Mouse (Mus musculus): ENCODE measurements at regions not wholly inside any gene's neighbourhood (a gene's known extent, or its start where the extent isn't known, plus 50 kb on each side); places are given as distances from the start of the nearest gene placed in this dataset.

- no peak overlapping the region for H3K27ac ChIP-seq (ENCODE audit: low read depth, low read length)
- H3K9me3 ChIP-seq (ENCODE audit: control insufficient read depth, low read length), result no peaks in the 10 kb centered on the region
- no peaks in the 10 kb centered on the region for H3K36me3 ChIP-seq (ENCODE audit: control insufficient read depth, insufficient read depth, low read length)
- H3K9ac ChIP-seq (ENCODE audit: low read length), result no peak overlapping the region
- H3K27me3 ChIP-seq (ENCODE audit: control insufficient read depth, insufficient read depth, low read length), result no peaks in the 10 kb centered on the region
- ATAC-seq (ENCODE audit: low FRiP score), result no peak
- no peak overlapping the region for H3K4me2 ChIP-seq
- H3K4me1 ChIP-seq (ENCODE audit: control insufficient read depth, insufficient read depth, low read length), result no peaks in the 10 kb centered on the region
- peak; percentile 21 for DNase-seq (ENCODE audit: low spot score, missing footprints)
- H3K4me3 ChIP-seq (ENCODE audit: low read depth, low read length), result no peak overlapping the region
- WGBS, result 69% methylated on average over 4 of the region's 4 CpGs
Measured at GRCm38 (mm10) chr4:81953023-81953422, 510.4 kb upstream of the Mpdz start.

- Histone ChIP-seq H3K27ac (ENCODE audit: low read depth, low read length) (no peak overlapping the region), H3K9ac (ENCODE audit: low read length) (no peak overlapping the region), H3K4me1 (ENCODE audit: control insufficient read depth, insufficient read depth, low read length) (no peaks in the 10 kb centered on the region), H3K9me3 (ENCODE audit: control insufficient read depth, low read length) (no peaks in the 10 kb centered on the region), H3K4me2 (no peak overlapping the region), H3K27me3 (ENCODE audit: control insufficient read depth, insufficient read depth, low read length) (no peaks in the 10 kb centered on the region), H3K36me3 (ENCODE audit: control insufficient read depth, insufficient read depth, low read length) (no peaks in the 10 kb centered on the region), H3K4me3 (ENCODE audit: low read depth, low read length) (no peak overlapping the region)
- WGBS, result 79% methylated on average over 5 of the region's 5 CpGs
- ATAC-seq (ENCODE audit: low FRiP score) (no peak), DNase-seq (ENCODE audit: low spot score, missing footprints) (no peak)
Measured at GRCm38 (mm10) chr4:81937384-81937783, 494.8 kb upstream of the Mpdz start.

GRCm38 (mm10) chr4:81930956-81931355 lies 488.3 kb upstream of the Mpdz start:
- ATAC-seq (ENCODE audit: low FRiP score) (no peak), DNase-seq (ENCODE audit: low spot score, missing footprints) (no peak)
- Histone ChIP-seq H3K4me2 (no peak overlapping the region), H3K4me3 (ENCODE audit: low read depth, low read length) (no peak overlapping the region), H3K9ac (ENCODE audit: low read length) (no peak overlapping the region), H3K27ac (ENCODE audit: low read depth, low read length) (no peak overlapping the region), H3K4me1 (ENCODE audit: control insufficient read depth, insufficient read depth, low read length) (peaks cover 7% of the 10 kb centered on the region), H3K36me3 (ENCODE audit: control insufficient read depth, insufficient read depth, low read length) (no peaks in the 10 kb centered on the region), H3K27me3 (ENCODE audit: control insufficient read depth, insufficient read depth, low read length) (no peaks in the 10 kb centered on the region), H3K9me3 (ENCODE audit: control insufficient read depth, low read length) (no peaks in the 10 kb centered on the region)
- 79% methylated on average over 1 of the region's 1 CpGs for WGBS

- WGBS, result 23% methylated on average over 9 of the region's 9 CpGs
- peak; percentile 80 for ATAC-seq (ENCODE audit: low FRiP score)
- H3K9me3 ChIP-seq (ENCODE audit: control insufficient read depth, low read length), result no peaks in the 10 kb centered on the region
- H3K36me3 ChIP-seq (ENCODE audit: control insufficient read depth, insufficient read depth, low read length), result no peaks in the 10 kb centered on the region
- H3K27me3 ChIP-seq (ENCODE audit: control insufficient read depth, insufficient read depth, low read length), result no peaks in the 10 kb centered on the region
- H3K27ac ChIP-seq (ENCODE audit: low read depth, low read length), result no peak overlapping the region
- peaks cover 7% of the 10 kb centered on the region for H3K4me1 ChIP-seq (ENCODE audit: control insufficient read depth, insufficient read depth, low read length)
- H3K9ac ChIP-seq (ENCODE audit: low read length), result no peak overlapping the region
- H3K4me2 ChIP-seq, result no peak overlapping the region
- H3K4me3 ChIP-seq (ENCODE audit: low read depth, low read length), result no peak overlapping the region
- peak; percentile 88 for DNase-seq (ENCODE audit: low spot score, missing footprints)
Measured at GRCm38 (mm10) chr4:81928581-81929244, 486.1 kb upstream of the Mpdz start.

GRCm38 (mm10) chr4:81927176-81927714 lies 484.6 kb upstream of the Mpdz start:
- ATAC-seq (ENCODE audit: low FRiP score) (no peak), DNase-seq (ENCODE audit: low spot score, missing footprints) (peak; percentile 75)
- 83% methylated on average over 2 of the region's 2 CpGs for WGBS
- no peaks in the 10 kb centered on the region for H3K9me3 ChIP-seq (ENCODE audit: control insufficient read depth, low read length)
- H3K4me3 ChIP-seq (ENCODE audit: low read depth, low read length), result no peak overlapping the region
- H3K27ac ChIP-seq (ENCODE audit: low read depth, low read length), result no peak overlapping the region
- H3K27me3 ChIP-seq (ENCODE audit: control insufficient read depth, insufficient read depth, low read length), result no peaks in the 10 kb centered on the region
- no peak overlapping the region for H3K9ac ChIP-seq (ENCODE audit: low read length)
- peaks cover 7% of the 10 kb centered on the region for H3K4me1 ChIP-seq (ENCODE audit: control insufficient read depth, insufficient read depth, low read length)
- H3K4me2 ChIP-seq, result no peak overlapping the region
- H3K36me3 ChIP-seq (ENCODE audit: control insufficient read depth, insufficient read depth, low read length), result no peaks in the 10 kb centered on the region

GRCm38 (mm10) chr4:81926662-81927141 lies 484.1 kb upstream of the Mpdz start:
- no peaks in the 10 kb centered on the region for H3K36me3 ChIP-seq (ENCODE audit: control insufficient read depth, insufficient read depth, low read length)
- H3K4me2 ChIP-seq, result no peak overlapping the region
- no peaks in the 10 kb centered on the region for H3K27me3 ChIP-seq (ENCODE audit: control insufficient read depth, insufficient read depth, low read length)
- peaks cover 7% of the 10 kb centered on the region for H3K4me1 ChIP-seq (ENCODE audit: control insufficient read depth, insufficient read depth, low read length)
- DNase-seq (ENCODE audit: low spot score, missing footprints) (peak; percentile 61), ATAC-seq (ENCODE audit: low FRiP score) (peak; percentile 43; the same call in 1 of the 2 replicates)
- no peak overlapping the region for H3K4me3 ChIP-seq (ENCODE audit: low read depth, low read length)
- H3K9ac ChIP-seq (ENCODE audit: low read length), result no peak overlapping the region
- H3K9me3 ChIP-seq (ENCODE audit: control insufficient read depth, low read length), result no peaks in the 10 kb centered on the region
- H3K27ac ChIP-seq (ENCODE audit: low read depth, low read length), result no peak overlapping the region
- WGBS, result 63% methylated on average over 6 of the region's 6 CpGs

GRCm38 (mm10) chr4:81925611-81926010 lies 483.0 kb upstream of the Mpdz start:
- no peaks in the 10 kb centered on the region for H3K9me3 ChIP-seq (ENCODE audit: control insufficient read depth, low read length)
- DNase-seq (ENCODE audit: low spot score, missing footprints) (no peak), ATAC-seq (ENCODE audit: low FRiP score) (no peak)
- H3K4me1 ChIP-seq (ENCODE audit: control insufficient read depth, insufficient read depth, low read length), result peaks cover 7% of the 10 kb centered on the region
- no peaks in the 10 kb centered on the region for H3K27me3 ChIP-seq (ENCODE audit: control insufficient read depth, insufficient read depth, low read length)
- no peak overlapping the region for H3K4me3 ChIP-seq (ENCODE audit: low read depth, low read length)
- H3K4me2 ChIP-seq, result no peak overlapping the region
- H3K36me3 ChIP-seq (ENCODE audit: control insufficient read depth, insufficient read depth, low read length), result no peaks in the 10 kb centered on the region
- H3K9ac ChIP-seq (ENCODE audit: low read length), result no peak overlapping the region
- H3K27ac ChIP-seq (ENCODE audit: low read depth, low read length), result no peak overlapping the region
- WGBS, result 86% methylated on average over 2 of the region's 2 CpGs

- Histone ChIP-seq H3K9ac (ENCODE audit: low read length) (no peak overlapping the region), H3K4me1 (ENCODE audit: control insufficient read depth, insufficient read depth, low read length) (peaks cover 7% of the 10 kb centered on the region), H3K4me3 (ENCODE audit: low read depth, low read length) (no peak overlapping the region), H3K27me3 (ENCODE audit: control insufficient read depth, insufficient read depth, low read length) (no peaks in the 10 kb centered on the region), H3K9me3 (ENCODE audit: control insufficient read depth, low read length) (no peaks in the 10 kb centered on the region), H3K4me2 (no peak overlapping the region), H3K27ac (ENCODE audit: low read depth, low read length) (no peak overlapping the region), H3K36me3 (ENCODE audit: control insufficient read depth, insufficient read depth, low read length) (no peaks in the 10 kb centered on the region)
- ATAC-seq (ENCODE audit: low FRiP score) (no peak), DNase-seq (ENCODE audit: low spot score, missing footprints) (no peak)
- WGBS, result 86% methylated on average over 1 of the region's 1 CpGs
Measured at GRCm38 (mm10) chr4:81924120-81924519, 481.5 kb upstream of the Mpdz start.

GRCm38 (mm10) chr4:81922876-81923275 lies 480.3 kb upstream of the Mpdz start:
- H3K4me3 ChIP-seq (ENCODE audit: low read depth, low read length), result no peak overlapping the region
- H3K4me2 ChIP-seq, result no peak overlapping the region
- no peaks in the 10 kb centered on the region for H3K36me3 ChIP-seq (ENCODE audit: control insufficient read depth, insufficient read depth, low read length)
- H3K27ac ChIP-seq (ENCODE audit: low read depth, low read length), result no peak overlapping the region
- H3K9ac ChIP-seq (ENCODE audit: low read length), result no peak overlapping the region
- H3K27me3 ChIP-seq (ENCODE audit: control insufficient read depth, insufficient read depth, low read length), result no peaks in the 10 kb centered on the region
- H3K9me3 ChIP-seq (ENCODE audit: control insufficient read depth, low read length), result no peaks in the 10 kb centered on the region
- ATAC-seq (ENCODE audit: low FRiP score) (peak; percentile 75; the same call in 1 of the 2 replicates), DNase-seq (ENCODE audit: low spot score, missing footprints) (no peak)
- 65% methylated on average over 3 of the region's 3 CpGs for WGBS
- no peaks in the 10 kb centered on the region for H3K4me1 ChIP-seq (ENCODE audit: control insufficient read depth, insufficient read depth, low read length)
